Mouse (Mus musculus) liver (tissue): Measurements from ENCODE around the gene Dhps.

ENCODE experiments used
- DNase-seq: peaks from one replicate; pipeline ENCODE4 v3.0.0-alpha.2; 2020; ENCODE audit warnings: mixed read lengths

The Dhps gene

GRCm38 (mm10) chr8:85071514-85072281, at the start of gene Dhps:
Gene Dhps, plus strand, starts transcription at chr8:85071757.
- DNase-seq = peak; percentile 92

GRCm38 (mm10) chr8:85023846-85024245, 47.7 kb upstream of the Dhps start:
- DNase-seq = no peak

GRCm38 (mm10) chr8:85025098-85025932, 46.2 kb upstream of the Dhps start, which contains the start of gene Asna1:
Gene Asna1, minus strand, starts transcription at chr8:85025281.
- DNase-seq = peak; percentile 86

GRCm38 (mm10) chr8:85026670-85027515, 44.7 kb upstream of the Dhps start, which contains the start of gene Trir:
Gene Trir, plus strand, starts transcription at chr8:85026823.
- peak; percentile 99 for DNase-seq

GRCm38 (mm10) chr8:85027516-85027855, 44.1 kb upstream of the Dhps start:
- peak; percentile 68 for DNase-seq

- no peak for DNase-seq
These were observed 43.6 kb upstream of the Dhps start for GRCm38 (mm10) chr8:85027922-85028321.

- DNase-seq = no peak
These were observed 42.3 kb upstream of the Dhps start for GRCm38 (mm10) chr8:85029271-85029670.

GRCm38 (mm10) chr8:85032622-85033311, 38.8 kb upstream of the Dhps start:
- DNase-seq = no peak

- DNase-seq = no peak
These were observed 37.7 kb upstream of the Dhps start for GRCm38 (mm10) chr8:85033867-85034266.

GRCm38 (mm10) chr8:85034764-85035163, 36.8 kb upstream of the Dhps start:
- DNase-seq = peak; percentile 84

- no peak for DNase-seq
These were observed 36.3 kb upstream of the Dhps start for GRCm38 (mm10) chr8:85035165-85035727.

GRCm38 (mm10) chr8:85035728-85036310, 35.7 kb upstream of the Dhps start:
- DNase-seq = peak; percentile 29

GRCm38 (mm10) chr8:85036381-85036717, 35.2 kb upstream of the Dhps start:
- no peak for DNase-seq

GRCm38 (mm10) chr8:85036718-85037365, 34.7 kb upstream of the Dhps start, which contains the start of gene Tnpo2:
Gene Tnpo2, plus strand, starts transcription at chr8:85036915.
- DNase-seq = peak; percentile 92

GRCm38 (mm10) chr8:85037366-85037680, 34.2 kb upstream of the Dhps start:
- DNase-seq = no peak

- DNase-seq = peak; percentile 85
These were observed 33.7 kb upstream of the Dhps start for GRCm38 (mm10) chr8:85037681-85038531.

GRCm38 (mm10) chr8:85043619-85044018, 27.9 kb upstream of the Dhps start:
- no peak for DNase-seq

- no peak for DNase-seq
These were observed 14.2 kb upstream of the Dhps start for GRCm38 (mm10) chr8:85057367-85057766.

GRCm38 (mm10) chr8:85059879-85060616, 11.5 kb upstream of the Dhps start, which contains the start of gene Fbxw9:
Gene Fbxw9, plus strand, starts transcription at chr8:85060055.
- DNase-seq = peak; percentile 82
